Mouse (Mus musculus): ENCODE measurements around the gene Spesp1. TPM values are rescaled to one million over a fixed set of nuclear protein-coding genes. Genes with fewer than 3 reads are reported as not detected.

The Spesp1 gene
- polyA plus RNA-seq, 1 experiment, result not detected

DNA sequence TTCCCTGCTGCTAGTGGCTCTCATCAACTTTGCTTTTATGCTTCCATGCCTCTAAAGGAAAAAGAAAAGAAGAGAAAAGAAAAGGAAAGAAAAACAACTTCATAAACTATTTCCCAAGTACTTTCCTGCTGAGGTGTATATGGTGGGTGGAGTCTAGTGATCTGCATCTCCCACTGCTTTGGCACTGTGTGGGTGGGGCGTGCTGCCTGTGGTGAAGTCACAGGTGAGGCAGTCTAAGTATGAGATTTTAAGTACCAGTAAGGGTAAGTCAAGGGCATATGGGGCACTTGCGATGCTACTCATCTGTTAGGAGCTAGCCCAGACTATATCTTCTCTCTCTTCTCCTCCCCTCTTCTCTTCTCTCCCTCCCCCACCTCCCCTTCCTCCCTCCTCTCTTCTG lies 60.0 kb downstream of the Spesp1 start:
- no peak overlapping the region for H3K27ac ChIP-seq (ENCODE audit: control insufficient read depth, insufficient read depth, low read depth, low read length, poor library complexity)
- H3K4me1 ChIP-seq (ENCODE audit: control insufficient read depth, insufficient read depth, low read length), result no peaks in the 10 kb centered on the region
- H3K4me3 ChIP-seq (replicated peaks; ENCODE audit: control insufficient read depth, low read depth, low read length), result no peak overlapping the region
- WGBS, result 80% methylated on average over 2 of the region's 2 CpGs
- TF ChIP-seq CTCF (IDR thresholded peaks at IDR 0.05; ENCODE audit: control insufficient read depth, insufficient read depth, low read length) (no peak), POLR2A (IDR thresholded peaks at IDR 0.05; ENCODE audit: borderline replicate concordance, control insufficient read depth, low read depth, low read length) (no peak)

Other genes starting within 250 kb of the Spesp1 start
- 1.4 and 4.2 TPM in 2 replicates for gene Glce, start 159.6 kb downstream of the Spesp1 start, polyA plus RNA-seq (2011; ENCODE audit: insufficient read depth, insufficient read length, low replicate concordance, missing spikeins)
- gene Anp32a, start 59.1 kb upstream of the Spesp1 start, polyA plus RNA-seq (2011; ENCODE audit: insufficient read depth, insufficient read length, low replicate concordance, missing spikeins), result 781 and 1,032 TPM in 2 replicates

All from bone marrow, adult 2 months (tissue).